Mouse (Mus musculus) embryonic facial prominence, embryonic 11.5 days (tissue): Measurements from ENCODE around the gene Ak1. TPM values are rescaled to one million over a fixed set of nuclear protein-coding genes. Genes with fewer than 3 reads are reported as not detected.

ENCODE experiments used
- ATAC-seq: fragments of 200-750 bp; cut with Nextera tagmentation; replicated peaks from 2 replicates; pipeline ENCODE4 v1.8.0; 2017; ENCODE audit warnings: low read depth; ENCODE audit not compliant: insufficient number of reproducible peaks, low FRiP score, low TSS enrichment
- DNase-seq: peaks from one replicate; pipeline ENCODE4 v3.0.0-alpha.2; 2015; ENCODE audit warnings: low spot score
- H3K27ac ChIP-seq: fragments of 300-500 bp; sonication (generic); replicated peaks from 2 replicates; pipeline ENCODE4 v1.5.1; 2014; ENCODE audit warnings: mild to moderate bottlenecking, low read depth, low read length, control low read depth
- H3K27me3 ChIP-seq: fragments of 300-500 bp; sonication (generic); 2 replicates; pipeline ENCODE4 v1.6.1; 2014; ENCODE audit warnings: mild to moderate bottlenecking, low read length, moderate library complexity, mixed read lengths; ENCODE audit not compliant: control insufficient read depth, insufficient read depth
- H3K36me3 ChIP-seq: fragments of 300-500 bp; sonication (generic); replicated peaks from 2 replicates; pipeline ENCODE4 v1.6.1; 2014; ENCODE audit warnings: low read depth, mild to moderate bottlenecking, low read length, moderate library complexity, mixed read lengths; ENCODE audit not compliant: control insufficient read depth, insufficient read depth
- H3K4me1 ChIP-seq: fragments of 300-500 bp; sonication (generic); 2 replicates; pipeline ENCODE4 v1.6.1; 2014; ENCODE audit warnings: low read length, mixed read lengths; ENCODE audit not compliant: control insufficient read depth, insufficient read depth
- H3K4me2 ChIP-seq: fragments of 300-500 bp; sonication (generic); 2 replicates; pipeline ENCODE4 v1.6.1; 2014; ENCODE audit warnings: low read depth, mild to moderate bottlenecking, control low read depth, low read length, moderate library complexity
- H3K4me3 ChIP-seq: fragments of 300-500 bp; sonication (generic); 2 replicates; pipeline ENCODE4 v1.5.1; 2014; ENCODE audit warnings: low read depth, low read length, control low read depth
- H3K9ac ChIP-seq: fragments of 300-500 bp; sonication (generic); replicated peaks from 2 replicates; pipeline ENCODE4 v1.6.1; 2014; ENCODE audit warnings: mild to moderate bottlenecking, control low read depth, low read length
- H3K9me3 ChIP-seq: fragments of 300-500 bp; sonication (generic); replicated peaks from 2 replicates; pipeline ENCODE4 v1.6.1; 2016; ENCODE audit warnings: mild to moderate bottlenecking, low read length, inconsistent platforms, mixed read lengths; ENCODE audit not compliant: control insufficient read depth
- WGBS: fragments of 180-500 bp; shearing (Covaris S2); extraction: QIAGEN DNeasy Blood & Tissue Kit; methylation state at CpG from one replicate; pipeline ENCODE4 v1.1.7; 2014; 5-methylcytosine and 5-hydroxymethylcytosine counted together
- microRNA counts: library from miRNA; unstranded; fragments of <30 nt; microRNA quantifications from one replicate; lab custom pipeline; 2016
- microRNA-seq: library from miRNA; unstranded; fragments of <30 nt; microRNA quantifications from one replicate; pipeline ENCODE4, GENCODE M21; 2016; ENCODE audit warnings: borderline number of aligned reads
- polyA plus RNA-seq: library from polyadenylated mRNA; unstranded; fragments of >200 nt; fragmentation: Nextera tagmentation; extraction: Ambion mirVana; gene quantifications from 2 replicates; pipeline ENCODE4 v1.2.1, GENCODE M21; 2014

Ak1 gene
- polyA plus RNA-seq, 1 experiment from 2014 or later, result 13.7 TPM

GRCm38 (mm10) chr2:32680961-32681650, 59.5 kb downstream of the Ak1 start:
- Histone ChIP-seq H3K4me1 (no peaks in the 10 kb centered on the region), H3K27ac (no peak overlapping the region), H3K27me3 (no peaks in the 10 kb centered on the region), H3K36me3 (peaks cover 3% of the 10 kb centered on the region), H3K9me3 (no peaks in the 10 kb centered on the region), H3K9ac (no peak overlapping the region; the same call in 1 of the 2 replicates), H3K4me3 (no peak overlapping the region), H3K4me2 (no peak overlapping the region)
- DNase-seq, result no peak
- no peak for ATAC-seq
- WGBS, result 81% methylated on average over 19 of the region's 19 CpGs

- Histone ChIP-seq H3K4me1 (no peaks in the 10 kb centered on the region), H3K4me2 (no peak overlapping the region), H3K4me3 (no peak overlapping the region), H3K9ac (no peak overlapping the region; the same call in 1 of the 2 replicates), H3K9me3 (no peaks in the 10 kb centered on the region), H3K27ac (no peak overlapping the region), H3K27me3 (no peaks in the 10 kb centered on the region), H3K36me3 (peaks cover 3% of the 10 kb centered on the region)
- ATAC-seq, result 0 out of 2 replicates have a peak, but pooled peaks have one; percentile 32
- DNase-seq, result no peak
- WGBS, result 71% methylated on average over 6 of the region's 6 CpGs
These were observed 60.2 kb downstream of the Ak1 start for GRCm38 (mm10) chr2:32681754-32682153.

GRCm38 (mm10) chr2:32682721-32683417, 61.3 kb downstream of the Ak1 start:
- no peak overlapping the region for H3K27ac ChIP-seq
- ATAC-seq (no peak), DNase-seq (no peak)
- H3K4me1 ChIP-seq, result no peaks in the 10 kb centered on the region
- 0 out of 2 replicates have a peak overlapping the region, but pooled peaks have one; percentile 9 for H3K9ac ChIP-seq
- WGBS, result 85% methylated on average over 14 of the region's 14 CpGs
- peaks cover 3% of the 10 kb centered on the region for H3K36me3 ChIP-seq
- H3K9me3 ChIP-seq, result no peaks in the 10 kb centered on the region
- H3K4me2 ChIP-seq, result no peak overlapping the region
- no peaks in the 10 kb centered on the region for H3K27me3 ChIP-seq
- H3K4me3 ChIP-seq, result no peak overlapping the region

- Histone ChIP-seq H3K27ac (no peak overlapping the region), H3K4me3 (no peak overlapping the region), H3K4me2 (no peak overlapping the region), H3K4me1 (no peaks in the 10 kb centered on the region), H3K9ac (no peak overlapping the region), H3K9me3 (no peaks in the 10 kb centered on the region), H3K36me3 (peaks cover 3% of the 10 kb centered on the region), H3K27me3 (no peaks in the 10 kb centered on the region)
- ATAC-seq (no peak), DNase-seq (no peak)
- 91% methylated on average over 10 of the region's 10 CpGs for WGBS
These were observed 62.1 kb downstream of the Ak1 start for GRCm38 (mm10) chr2:32683701-32684100.

MicroRNAs within 50 kb of the gene (microRNA counts, 519-probe panel; counts per million panel counts)
- not detected for microRNA mmu-miR-1954 (lab: Ali Mortazavi, UCI)

Small RNAs within 50 kb of the gene (microRNA-seq; reads per million reads assigned to microRNA genes)
- gene Gm47291 (not detected), gene Mir1954 (not detected)

Other genes with a start within 250 kb of the Ak1 start
- gene 1110008P14Rik, start 239.8 kb upstream of the Ak1 start, polyA plus RNA-seq, result 41.3 and 41.5 TPM in 2 replicates
- gene Lcn2, start 233.5 kb upstream of the Ak1 start, polyA plus RNA-seq, result 0.95 and 1.2 TPM in 2 replicates
- gene Ptges2, start 225.9 kb upstream of the Ak1 start, polyA plus RNA-seq, result 31.7 and 33.0 TPM in 2 replicates
- 5.0 and 6.0 TPM in 2 replicates for gene Naif1, start 171.3 kb upstream of the Ak1 start, polyA plus RNA-seq
- gene Slc25a25, start 170.3 kb upstream of the Ak1 start, polyA plus RNA-seq, result 20.6 and 21.7 TPM in 2 replicates
- gene Fam102a, start 86.4 kb upstream of the Ak1 start, polyA plus RNA-seq, result 10.2 and 11.7 TPM in 2 replicates
- gene Dpm2, start 50.9 kb upstream of the Ak1 start, polyA plus RNA-seq, result 97.1 and 100 TPM in 2 replicates
- gene Pip5kl1, start 47.0 kb upstream of the Ak1 start, polyA plus RNA-seq, result 2.3 and 3.3 TPM in 2 replicates
- gene 9430097D07Rik, start 46.1 kb upstream of the Ak1 start, polyA plus RNA-seq, result 0.32 and 0.36 TPM in 2 replicates
- 20.3 and 22.8 TPM in 2 replicates for gene St6galnac4, start 34.7 kb upstream of the Ak1 start, polyA plus RNA-seq
- 6.3 and 6.8 TPM in 2 replicates for gene St6galnac6, start 22.0 kb upstream of the Ak1 start, polyA plus RNA-seq
- gene Eng, start 24.8 kb downstream of the Ak1 start, polyA plus RNA-seq, result 19.2 and 22.6 TPM in 2 replicates
- gene Fpgs, start 82.4 kb downstream of the Ak1 start, polyA plus RNA-seq, result 15.6 and 16.3 TPM in 2 replicates
- gene Cdk9, start 91.3 kb downstream of the Ak1 start, polyA plus RNA-seq, result 79.2 and 89.8 TPM in 2 replicates
- 21.1 and 22.2 TPM in 2 replicates for gene Sh2d3c, start 99.3 kb downstream of the Ak1 start, polyA plus RNA-seq
- gene 6330409D20Rik, start 119.3 kb downstream of the Ak1 start, polyA plus RNA-seq, result 0.31 and 0.75 TPM in 2 replicates
- gene Tor2a, start 135.5 kb downstream of the Ak1 start, polyA plus RNA-seq, result 47.8 and 54.3 TPM in 2 replicates
- gene Ttc16, start 153.9 kb downstream of the Ak1 start, polyA plus RNA-seq, result 0.24 TPM in 1 of 2 replicates, not detected in the other
- 3.8 and 5.7 TPM in 2 replicates for gene Ptrh1, start 154.0 kb downstream of the Ak1 start, polyA plus RNA-seq
- 0.21 TPM in 1 of 2 replicates, not detected in the other for gene Cfap157, start 162.7 kb downstream of the Ak1 start, polyA plus RNA-seq
- gene Stxbp1, start 225.5 kb downstream of the Ak1 start, polyA plus RNA-seq, result 22.0 and 27.1 TPM in 2 replicates